Mouse (Mus musculus) heart, postnatal 0 days (tissue): Measurements from ENCODE around the gene Tmem170.

Experiments used
- CTCF ChIP-seq: IDR thresholded peaks from 2 replicates; pipeline ENCODE4 v1.5.1; 2016; ENCODE audit warnings: antibody characterized with exemption, control low read depth, low read depth
- EP300 ChIP-seq: IDR thresholded peaks from 2 replicates; pipeline ENCODE4 v1.6.1; 2016; ENCODE audit warnings: antibody characterized with exemption, low read depth

DNA sequence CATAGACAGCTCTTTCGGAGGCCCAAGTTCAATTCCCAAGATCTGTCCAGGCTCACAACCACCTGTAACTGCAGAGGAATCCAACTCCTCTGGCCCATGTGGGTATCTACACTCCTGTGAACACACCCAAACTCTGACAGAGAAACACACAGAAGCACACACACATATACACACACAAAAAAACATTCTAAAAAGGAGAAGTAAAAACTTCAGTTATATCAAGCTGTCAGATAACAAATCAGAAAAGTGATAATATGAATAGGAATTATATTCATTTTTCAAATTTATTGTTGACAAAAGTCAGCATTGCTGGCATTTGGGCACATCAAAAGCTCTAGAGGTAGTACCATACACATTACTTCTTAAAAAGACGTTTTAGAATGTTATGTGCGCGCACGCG lies 29.8 kb downstream of the Tmem170 start:
- TF ChIP-seq CTCF = no peak
- TF ChIP-seq EP300 = no peak
